Mouse (Mus musculus) lung, adult 2 months (tissue): ENCODE results near the gene Ugt1a5.

Experiments used
- CTCF ChIP-seq: fragments of 200-500 bp; IDR thresholded peaks from 2 replicates; pipeline ENCODE4 v1.5.1; 2011; ENCODE audit warnings: mild to moderate bottlenecking, low read length, control low read depth; ENCODE audit not compliant: insufficient read depth
- POLR2A ChIP-seq: fragments of 200-500 bp; IDR thresholded peaks from 2 replicates; pipeline ENCODE4 v1.6.1; 2011; ENCODE audit warnings: low read depth, mild to moderate bottlenecking, control low read depth, low read length, borderline replicate concordance; ENCODE audit errors: extremely low read depth

DNA sequence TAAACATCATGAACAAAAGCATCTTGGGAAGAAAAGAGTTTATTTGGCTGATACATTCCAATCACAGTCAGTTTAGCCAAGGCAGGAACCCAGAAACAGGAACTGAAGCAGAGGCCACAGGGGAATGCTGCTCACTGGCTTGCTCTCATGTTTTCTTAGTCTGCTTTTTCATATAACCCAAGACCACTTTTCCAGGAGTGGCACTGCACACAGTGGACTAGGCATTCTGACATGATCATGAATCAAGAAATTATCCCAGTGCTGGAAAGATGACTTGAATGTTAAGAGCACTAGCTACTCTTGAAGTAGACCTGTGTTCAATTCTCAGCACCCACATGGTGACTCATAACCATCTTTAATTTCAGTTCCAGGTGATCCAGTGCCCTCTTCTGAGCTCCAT, 59.9 kb downstream of the Ugt1a5 start:
- no peak for TF ChIP-seq POLR2A
- TF ChIP-seq CTCF, result no peak
